Mouse (Mus musculus): ENCODE data around the gene Rpl27a. TPM values are rescaled to one million over a fixed set of nuclear protein-coding genes. Genes with fewer than 3 reads are reported as not detected.

Gene Rpl27a
- polyA plus RNA-seq, 1 experiment from 2014 or later = 208 TPM

- 78% methylated on average over 4 of the region's 4 CpGs for WGBS
- H3K4me3 ChIP-seq (ENCODE audit: low read depth, low read length) = no peak overlapping the region
- no peaks in the 10 kb centered on the region for H3K27me3 ChIP-seq (replicated peaks; ENCODE audit: control insufficient read depth, insufficient read depth, low read length)
- H3K4me2 ChIP-seq = no peak overlapping the region
- H3K36me3 ChIP-seq (ENCODE audit: control insufficient read depth, insufficient read depth, low read length) = no peaks in the 10 kb centered on the region
- no peak overlapping the region for H3K27ac ChIP-seq (ENCODE audit: low read depth, low read length)
- ATAC-seq (replicated peaks; ENCODE audit: low FRiP score) (no peak), DNase-seq (ENCODE audit: low spot score) (no peak)
- peaks cover 8% of the 10 kb centered on the region for H3K4me1 ChIP-seq (replicated peaks; ENCODE audit: control insufficient read depth, insufficient read depth, low read length)
- H3K9me3 ChIP-seq (ENCODE audit: control insufficient read depth, low read length) = no peaks in the 10 kb centered on the region
- no peak overlapping the region for H3K9ac ChIP-seq (ENCODE audit: low read depth, low read length)
Observed at GRCm38 (mm10) chr7:109563775-109564362, 44.9 kb downstream of the Rpl27a start.

GRCm38 (mm10) chr7:109566327-109566726 is 47.4 kb downstream of the Rpl27a start:
- H3K27me3 ChIP-seq (replicated peaks; ENCODE audit: control insufficient read depth, insufficient read depth, low read length) = no peaks in the 10 kb centered on the region
- no peak overlapping the region for H3K9ac ChIP-seq (ENCODE audit: low read depth, low read length)
- no peak overlapping the region for H3K27ac ChIP-seq (ENCODE audit: low read depth, low read length)
- no peaks in the 10 kb centered on the region for H3K36me3 ChIP-seq (ENCODE audit: control insufficient read depth, insufficient read depth, low read length)
- H3K4me3 ChIP-seq (ENCODE audit: low read depth, low read length) = no peak overlapping the region
- DNase-seq (ENCODE audit: low spot score) = no peak
- peaks cover 8% of the 10 kb centered on the region for H3K4me1 ChIP-seq (replicated peaks; ENCODE audit: control insufficient read depth, insufficient read depth, low read length)
- H3K4me2 ChIP-seq = no peak overlapping the region
- ATAC-seq (replicated peaks; ENCODE audit: low FRiP score) = no peak
- H3K9me3 ChIP-seq (ENCODE audit: control insufficient read depth, low read length) = no peaks in the 10 kb centered on the region

GRCm38 (mm10) chr7:109566841-109567768 is 48.2 kb downstream of the Rpl27a start:
- Histone ChIP-seq H3K4me1 (replicated peaks; ENCODE audit: control insufficient read depth, insufficient read depth, low read length) (peaks cover 8% of the 10 kb centered on the region), H3K4me3 (ENCODE audit: low read depth, low read length) (no peak overlapping the region), H3K27me3 (replicated peaks; ENCODE audit: control insufficient read depth, insufficient read depth, low read length) (no peaks in the 10 kb centered on the region), H3K36me3 (ENCODE audit: control insufficient read depth, insufficient read depth, low read length) (no peaks in the 10 kb centered on the region), H3K9me3 (ENCODE audit: control insufficient read depth, low read length) (no peaks in the 10 kb centered on the region), H3K9ac (ENCODE audit: low read depth, low read length) (no peak overlapping the region), H3K4me2 (no peak overlapping the region), H3K27ac (ENCODE audit: low read depth, low read length) (no peak overlapping the region)
- 64% methylated on average over 11 of the region's 11 CpGs for WGBS
- ATAC-seq (replicated peaks; ENCODE audit: low FRiP score) (no peak), DNase-seq (ENCODE audit: low spot score) (no peak)

- 87% methylated on average over 4 of the region's 4 CpGs for WGBS
- Histone ChIP-seq H3K36me3 (ENCODE audit: control insufficient read depth, insufficient read depth, low read length) (no peaks in the 10 kb centered on the region), H3K4me3 (ENCODE audit: low read depth, low read length) (no peak overlapping the region), H3K27ac (ENCODE audit: low read depth, low read length) (no peak overlapping the region), H3K9me3 (ENCODE audit: control insufficient read depth, low read length) (no peaks in the 10 kb centered on the region), H3K4me1 (replicated peaks; ENCODE audit: control insufficient read depth, insufficient read depth, low read length) (no peaks in the 10 kb centered on the region; the same call in 1 of the 2 replicates), H3K27me3 (replicated peaks; ENCODE audit: control insufficient read depth, insufficient read depth, low read length) (no peaks in the 10 kb centered on the region), H3K4me2 (no peak overlapping the region), H3K9ac (ENCODE audit: low read depth, low read length) (no peak overlapping the region)
- ATAC-seq (replicated peaks; ENCODE audit: low FRiP score) (no peak), DNase-seq (ENCODE audit: low spot score) (no peak)
Observed at GRCm38 (mm10) chr7:109568391-109568892, 49.5 kb downstream of the Rpl27a start.

Small RNA genes lying within 50 kb of the gene (microRNA-seq; reads per million reads assigned to microRNA genes)
- gene Gm47284 (ENCODE audit: borderline number of aligned reads) = 2.8 reads per million

Other genes with a start within 250 kb of the Rpl27a start
- not detected in 2 replicates for gene Stk33, start 80.1 kb upstream of the Rpl27a start, polyA plus RNA-seq (2014; fragmentation: Nextera tagmentation; extraction: Ambion mirVana)
- 0.01 and 0.11 TPM in 2 replicates for gene Trim66, start 11.0 kb upstream of the Rpl27a start, polyA plus RNA-seq (2014; fragmentation: Nextera tagmentation; extraction: Ambion mirVana)
- gene St5, start 184.5 kb downstream of the Rpl27a start, polyA plus RNA-seq (2014; fragmentation: Nextera tagmentation; extraction: Ambion mirVana) = 38.7 and 38.8 TPM in 2 replicates
- gene Akip1, start 184.5 kb downstream of the Rpl27a start, polyA plus RNA-seq (2014; fragmentation: Nextera tagmentation; extraction: Ambion mirVana) = 52.7 and 54.9 TPM in 2 replicates
- 0.10 and 0.47 TPM in 2 replicates for gene BC051019, start 204.7 kb downstream of the Rpl27a start, polyA plus RNA-seq (2014; fragmentation: Nextera tagmentation; extraction: Ambion mirVana)
- not detected in 2 replicates for gene Ascl3, start 212.6 kb downstream of the Rpl27a start, polyA plus RNA-seq (2014; fragmentation: Nextera tagmentation; extraction: Ambion mirVana)
- 51.0 and 57.2 TPM in 2 replicates for gene Tmem9b, start 233.7 kb downstream of the Rpl27a start, polyA plus RNA-seq (2014; fragmentation: Nextera tagmentation; extraction: Ambion mirVana)

Measured in liver, embryonic 11.5 days (tissue).